Mouse (Mus musculus) hindbrain, embryonic 15.5 days (tissue): Measurements from ENCODE around the gene Depdc1b. TPM values are rescaled to one million over a fixed set of nuclear protein-coding genes. Genes with fewer than 3 reads are reported as not detected.

Source experiments
- ATAC-seq: fragments of 200-750 bp; cut with Nextera tagmentation; 2 replicates; pipeline ENCODE4 v1.8.0; 2017; ENCODE audit warnings: low read depth, moderate number of reproducible peaks, moderate TSS enrichment; ENCODE audit not compliant: low FRiP score
- H3K27ac ChIP-seq: fragments of 300-500 bp; sonication (generic); replicated peaks from 2 replicates; pipeline ENCODE4 v1.5.1; 2015; ENCODE audit warnings: mild to moderate bottlenecking, inconsistent platforms
- H3K27me3 ChIP-seq: fragments of 300-500 bp; sonication (generic); 2 replicates; pipeline ENCODE4 v1.6.1; 2015; ENCODE audit warnings: control low read depth, inconsistent platforms
- H3K36me3 ChIP-seq: fragments of 300-500 bp; sonication (generic); 2 replicates; pipeline ENCODE4 v1.6.1; 2015; ENCODE audit warnings: control low read depth, inconsistent platforms
- H3K4me1 ChIP-seq: fragments of 300-500 bp; sonication (generic); replicated peaks from 2 replicates; pipeline ENCODE4 v1.6.1; 2015; ENCODE audit warnings: control low read depth, inconsistent platforms
- H3K4me2 ChIP-seq: fragments of 300-500 bp; sonication (generic); 2 replicates; pipeline ENCODE4 v1.6.1; 2015; ENCODE audit warnings: moderate library complexity, mild to moderate bottlenecking, inconsistent platforms
- H3K4me3 ChIP-seq: fragments of 300-500 bp; sonication (generic); 2 replicates; pipeline ENCODE4 v1.5.1; 2015; ENCODE audit warnings: mild to moderate bottlenecking, inconsistent platforms
- H3K9ac ChIP-seq: fragments of 300-500 bp; sonication (generic); 2 replicates; pipeline ENCODE4 v1.6.1; 2015; ENCODE audit warnings: inconsistent platforms
- H3K9me3 ChIP-seq: fragments of 300-500 bp; sonication (generic); 2 replicates; pipeline ENCODE4 v1.6.1; 2016; ENCODE audit warnings: control low read depth, inconsistent platforms
- WGBS: fragments of 180-500 bp; shearing (Covaris S2); methylation state at CpG from one replicate; pipeline ENCODE4 v1.1.7; 2015; 5-methylcytosine and 5-hydroxymethylcytosine counted together
- polyA plus RNA-seq: library from polyadenylated mRNA; unstranded; fragments of >200 nt; fragmentation: Nextera tagmentation; extraction: Ambion mirVana; gene quantifications from 2 replicates; pipeline ENCODE4 v1.2.1, GENCODE M21; 2015

The Depdc1b gene
- polyA plus RNA-seq, 1 experiment from 2014 or later = 2.8 TPM

GRCm38 (mm10) chr13:108426322-108426721, 110.2 kb downstream of the Depdc1b start:
- Histone ChIP-seq H3K27me3 (no peaks in the 10 kb centered on the region), H3K4me2 (no peak overlapping the region), H3K36me3 (no peaks in the 10 kb centered on the region), H3K9me3 (no peaks in the 10 kb centered on the region), H3K4me3 (no peak overlapping the region), H3K27ac (no peak overlapping the region), H3K9ac (no peak overlapping the region), H3K4me1 (0 out of 2 replicates have a peak, but pooled peaks cover 5% of the 10 kb centered on the region)
- 64% methylated on average over 5 of the region's 5 CpGs for WGBS
- no peak for ATAC-seq

- Histone ChIP-seq H3K36me3 (no peaks in the 10 kb centered on the region), H3K4me1 (0 out of 2 replicates have a peak, but pooled peaks cover 5% of the 10 kb centered on the region), H3K27me3 (no peaks in the 10 kb centered on the region), H3K27ac (no peak overlapping the region), H3K9me3 (no peaks in the 10 kb centered on the region), H3K9ac (no peak overlapping the region), H3K4me2 (no peak overlapping the region), H3K4me3 (no peak overlapping the region)
- no peak for ATAC-seq
- WGBS = 55% methylated on average over 6 of the region's 6 CpGs
These were observed 112.7 kb downstream of the Depdc1b start for GRCm38 (mm10) chr13:108428809-108429208.

GRCm38 (mm10) chr13:108429623-108430022, 113.5 kb downstream of the Depdc1b start:
- H3K36me3 ChIP-seq = no peaks in the 10 kb centered on the region
- no peaks in the 10 kb centered on the region for H3K27me3 ChIP-seq
- H3K27ac ChIP-seq = no peak overlapping the region
- H3K4me2 ChIP-seq = no peak overlapping the region
- no peak overlapping the region for H3K9ac ChIP-seq
- H3K4me1 ChIP-seq = 0 out of 2 replicates have a peak, but pooled peaks cover 5% of the 10 kb centered on the region
- ATAC-seq = no peak
- no peaks in the 10 kb centered on the region for H3K9me3 ChIP-seq
- WGBS = 51% methylated on average over 2 of the region's 2 CpGs
- H3K4me3 ChIP-seq = no peak overlapping the region

GRCm38 (mm10) chr13:108431776-108432175, 115.6 kb downstream of the Depdc1b start:
- H3K4me3 ChIP-seq = no peak overlapping the region
- H3K36me3 ChIP-seq = no peaks in the 10 kb centered on the region
- H3K4me2 ChIP-seq = no peak overlapping the region
- H3K27me3 ChIP-seq = no peaks in the 10 kb centered on the region
- H3K4me1 ChIP-seq = 0 out of 2 replicates have a peak, but pooled peaks cover 5% of the 10 kb centered on the region
- ATAC-seq = no peak
- 95% methylated on average over 3 of the region's 3 CpGs for WGBS
- no peaks in the 10 kb centered on the region for H3K9me3 ChIP-seq
- H3K27ac ChIP-seq = no peak overlapping the region
- H3K9ac ChIP-seq = no peak overlapping the region

GRCm38 (mm10) chr13:108435687-108436086, 119.6 kb downstream of the Depdc1b start:
- Histone ChIP-seq H3K27me3 (no peaks in the 10 kb centered on the region), H3K4me2 (no peak overlapping the region), H3K36me3 (no peaks in the 10 kb centered on the region), H3K4me3 (no peak overlapping the region), H3K27ac (no peak overlapping the region), H3K9ac (no peak overlapping the region), H3K9me3 (no peaks in the 10 kb centered on the region), H3K4me1 (no peaks in the 10 kb centered on the region)
- ATAC-seq = no peak

- no peaks in the 10 kb centered on the region for H3K9me3 ChIP-seq
- H3K36me3 ChIP-seq = no peaks in the 10 kb centered on the region
- no peak overlapping the region for H3K4me3 ChIP-seq
- no peak overlapping the region for H3K27ac ChIP-seq
- no peaks in the 10 kb centered on the region for H3K4me1 ChIP-seq
- H3K9ac ChIP-seq = no peak overlapping the region
- no peaks in the 10 kb centered on the region for H3K27me3 ChIP-seq
- 100% methylated on average over 2 of the region's 2 CpGs for WGBS
- ATAC-seq = no peak
- H3K4me2 ChIP-seq = no peak overlapping the region
These were observed 121.3 kb downstream of the Depdc1b start for GRCm38 (mm10) chr13:108437424-108437823.

GRCm38 (mm10) chr13:108439012-108439411, 122.9 kb downstream of the Depdc1b start:
- Histone ChIP-seq H3K27ac (no peak overlapping the region), H3K4me1 (no peaks in the 10 kb centered on the region), H3K9me3 (no peaks in the 10 kb centered on the region), H3K27me3 (no peaks in the 10 kb centered on the region), H3K4me2 (no peak overlapping the region), H3K36me3 (no peaks in the 10 kb centered on the region), H3K9ac (no peak overlapping the region), H3K4me3 (no peak overlapping the region)
- WGBS = 89% methylated on average over 1 of the region's 1 CpGs
- no peak for ATAC-seq

- H3K4me3 ChIP-seq = no peak overlapping the region
- H3K9me3 ChIP-seq = no peaks in the 10 kb centered on the region
- 82% methylated on average over 11 of the region's 11 CpGs for WGBS
- no peaks in the 10 kb centered on the region for H3K27me3 ChIP-seq
- H3K9ac ChIP-seq = no peak overlapping the region
- H3K36me3 ChIP-seq = no peaks in the 10 kb centered on the region
- H3K4me2 ChIP-seq = no peak overlapping the region
- no peaks in the 10 kb centered on the region for H3K4me1 ChIP-seq
- H3K27ac ChIP-seq = no peak overlapping the region
- ATAC-seq = no peak
These were observed 132.3 kb downstream of the Depdc1b start for GRCm38 (mm10) chr13:108448348-108448931.

GRCm38 (mm10) chr13:108449116-108450097, 133.3 kb downstream of the Depdc1b start, which contains the start of gene Pde4d:
Pde4d (plus strand) TSS chr13:108449948.
- Histone ChIP-seq H3K9me3 (no peaks in the 10 kb centered on the region), H3K36me3 (no peaks in the 10 kb centered on the region), H3K27me3 (no peaks in the 10 kb centered on the region), H3K27ac (no peak within 1 kb of the TSS), H3K4me3 (no peak within 1 kb of the TSS), H3K4me1 (no peaks in the 10 kb centered on the region), H3K4me2 (no peak within 1 kb of the TSS), H3K9ac (no peak within 1 kb of the TSS)
- no peak for ATAC-seq
- 59% methylated on average over 10 of the region's 10 CpGs for WGBS

GRCm38 (mm10) chr13:108451122-108451521, 135.0 kb downstream of the Depdc1b start:
- Histone ChIP-seq H3K4me2 (no peak overlapping the region), H3K4me3 (no peak overlapping the region), H3K36me3 (no peaks in the 10 kb centered on the region), H3K27me3 (no peaks in the 10 kb centered on the region), H3K9me3 (no peaks in the 10 kb centered on the region), H3K4me1 (no peaks in the 10 kb centered on the region), H3K9ac (no peak overlapping the region), H3K27ac (no peak overlapping the region)
- ATAC-seq = no peak
- 91% methylated on average over 2 of the region's 2 CpGs for WGBS

- 81% methylated on average over 6 of the region's 6 CpGs for WGBS
- no peak overlapping the region for H3K9ac ChIP-seq
- H3K36me3 ChIP-seq = no peaks in the 10 kb centered on the region
- no peak overlapping the region for H3K27ac ChIP-seq
- H3K4me2 ChIP-seq = no peak overlapping the region
- no peaks in the 10 kb centered on the region for H3K9me3 ChIP-seq
- no peaks in the 10 kb centered on the region for H3K4me1 ChIP-seq
- no peak overlapping the region for H3K4me3 ChIP-seq
- no peak for ATAC-seq
- H3K27me3 ChIP-seq = no peaks in the 10 kb centered on the region
These were observed 137.2 kb downstream of the Depdc1b start for GRCm38 (mm10) chr13:108453064-108453919.
